Mouse (Mus musculus) kidney, adult 18-20 months (tissue): ENCODE results near the gene Hormad2.

Experiments used
- DNase-seq: peaks from one replicate; pipeline ENCODE4 v3.0.0; 2021

Hormad2 gene

DNA sequence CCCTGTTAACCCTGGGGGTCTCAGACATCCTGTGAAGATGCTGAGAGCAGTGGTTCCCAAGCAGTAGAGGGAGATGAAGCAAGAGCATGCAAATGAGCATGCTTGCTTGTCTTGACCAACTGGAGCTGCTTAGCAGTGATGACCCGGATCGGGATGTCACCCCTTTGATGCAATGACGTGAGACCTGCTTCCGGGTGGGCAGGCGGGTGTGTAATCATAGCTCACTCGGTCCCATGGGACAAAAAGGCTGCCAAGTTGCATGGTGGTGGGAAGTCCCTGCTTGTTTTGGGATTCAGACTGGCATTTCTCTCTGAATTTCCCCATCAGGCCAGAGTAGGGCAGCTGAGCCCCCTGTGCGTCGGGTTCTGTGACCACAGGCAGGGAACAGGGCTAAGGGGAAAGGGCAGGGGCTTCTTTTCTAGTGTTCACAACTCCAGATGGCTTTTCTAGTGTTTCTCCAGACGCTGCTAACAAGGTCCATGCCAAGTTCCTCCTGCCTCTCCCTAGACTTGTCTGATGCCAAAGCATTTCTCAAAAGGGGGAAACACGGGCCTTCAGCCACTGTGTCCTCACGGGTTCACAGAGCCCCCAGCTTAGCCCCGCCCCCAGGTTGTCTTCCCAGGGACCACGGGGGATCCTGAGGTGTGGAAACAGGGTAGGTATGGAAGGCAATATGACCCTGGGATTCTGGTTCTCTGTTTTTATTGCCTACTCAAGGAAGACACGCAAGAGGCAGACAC, 141.0 kb downstream of the Hormad2 start:
- no peak for DNase-seq

DNA sequence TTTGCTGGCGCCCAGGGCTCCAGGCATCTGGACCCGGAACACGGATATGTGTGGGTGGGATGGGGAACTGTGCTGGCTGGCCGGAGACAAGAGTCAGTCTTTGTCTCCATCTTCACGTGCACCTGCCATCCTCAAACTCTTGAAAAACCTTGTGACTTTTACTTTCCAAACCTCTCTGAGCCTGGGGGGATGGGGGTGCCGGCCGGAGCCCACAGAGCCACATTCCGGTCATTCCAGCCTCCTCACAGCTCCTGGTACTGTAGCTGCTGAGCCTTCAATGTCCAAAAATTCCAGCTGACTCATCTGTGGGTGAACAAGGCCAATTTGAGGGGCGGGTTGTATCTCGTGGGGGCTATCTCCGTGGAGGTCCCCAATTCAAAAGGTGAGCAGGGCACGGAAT, 141.7 kb downstream of the Hormad2 start:
- DNase-seq = peak; percentile 36

DNA sequence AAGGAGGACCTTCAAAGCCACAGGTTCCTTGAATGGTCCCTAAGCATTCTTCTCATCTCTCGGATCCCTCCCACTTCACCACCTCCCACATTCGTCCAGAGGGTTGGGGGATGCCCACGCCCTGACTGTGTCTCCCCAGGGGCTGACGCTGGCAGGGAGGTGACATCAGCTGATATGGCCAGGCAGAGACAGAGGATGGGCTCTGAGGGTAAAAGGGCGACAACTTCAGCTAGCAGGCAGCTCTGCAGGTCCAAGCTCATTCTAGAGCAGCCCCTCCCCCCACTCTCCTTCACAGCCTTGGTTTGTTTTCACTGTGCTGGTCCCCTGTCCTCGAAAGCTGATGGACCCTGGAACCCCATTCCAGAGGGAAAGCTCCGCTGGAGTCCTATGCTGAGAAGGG, 142.3 kb downstream of the Hormad2 start:
- DNase-seq = no peak

DNA sequence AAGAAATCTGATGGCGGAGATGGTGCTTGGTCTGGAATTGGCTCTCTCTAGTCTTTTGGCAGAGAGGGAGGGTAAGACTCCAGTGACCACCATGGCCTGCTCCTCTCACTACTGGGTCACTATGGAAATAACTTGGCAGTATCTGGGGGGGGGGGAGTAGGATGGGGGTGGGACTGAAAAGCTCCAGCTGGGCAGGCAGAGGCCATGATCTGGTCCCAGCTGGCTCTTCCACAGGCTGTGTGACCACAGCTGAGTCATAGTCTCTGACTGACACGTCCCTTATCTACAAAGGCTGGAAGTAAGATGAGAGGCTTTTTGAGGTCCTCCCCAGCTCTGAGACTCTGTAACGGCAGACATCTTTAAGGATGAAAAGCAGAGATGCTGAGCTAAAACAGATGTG, 143.2 kb downstream of the Hormad2 start:
- no peak for DNase-seq

DNA sequence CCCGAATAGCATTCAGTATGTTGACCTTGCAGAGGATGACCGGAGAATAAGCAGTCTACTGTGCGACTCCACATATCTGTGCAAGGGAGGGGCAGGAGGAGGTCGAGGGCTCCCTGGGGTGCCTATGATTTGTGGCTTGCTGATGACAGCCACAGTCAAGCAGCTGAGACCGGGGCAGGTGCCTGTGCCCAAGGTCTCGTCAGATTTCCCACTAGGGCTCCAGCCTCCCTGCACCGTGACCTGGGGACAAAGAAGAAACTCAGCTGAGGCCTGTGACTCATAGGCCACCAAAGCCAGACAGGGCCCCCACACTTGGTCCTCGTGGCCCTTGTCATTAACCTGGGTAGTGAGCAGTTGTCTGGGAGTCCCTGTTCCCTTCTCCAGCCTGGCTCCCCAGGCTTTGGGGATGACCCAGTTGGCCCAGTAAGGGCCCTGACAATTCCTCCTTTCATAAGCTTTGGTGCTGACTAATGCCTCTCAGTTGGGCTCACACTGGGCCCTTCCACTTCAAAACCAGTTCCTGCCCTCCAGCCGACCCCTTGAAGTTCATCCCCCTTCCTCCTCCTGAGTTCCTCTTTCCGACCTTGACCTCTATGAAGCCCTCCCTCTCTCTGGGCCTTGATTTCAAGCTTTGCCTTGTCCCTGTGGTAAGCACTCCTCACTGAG, 144.2 kb downstream of the Hormad2 start:
- DNase-seq = no peak
